Mouse (Mus musculus) forebrain, postnatal 0 days (tissue): Measurements from ENCODE around the gene Hoxa3. TPM values are rescaled to one million over a fixed set of nuclear protein-coding genes. Genes with fewer than 3 reads are reported as not detected.

ENCODE experiments used
- ATAC-seq: fragments of 200-750 bp; cut with Nextera tagmentation; 2 replicates; pipeline ENCODE4 v1.8.0; 2017; ENCODE audit warnings: mild to moderate bottlenecking, moderate library complexity
- DNase-seq: peaks from one replicate; pipeline ENCODE4 v3.0.0-alpha.2; 2015
- H3K27ac ChIP-seq: fragments of 300-500 bp; sonication (generic); 2 replicates; pipeline ENCODE4 v1.5.1; 2014; ENCODE audit warnings: low read depth, mild to moderate bottlenecking, antibody characterized with exemption, low read length, moderate library complexity, mixed read lengths
- H3K27me3 ChIP-seq: fragments of 300-500 bp; sonication (generic); 2 replicates; pipeline ENCODE4 v1.6.1; 2014; ENCODE audit warnings: mild to moderate bottlenecking, low read length, mixed read lengths; ENCODE audit not compliant: insufficient read depth
- H3K36me3 ChIP-seq: fragments of 300-500 bp; sonication (generic); 2 replicates; pipeline ENCODE4 v1.6.1; 2014; ENCODE audit warnings: mild to moderate bottlenecking, moderate library complexity; ENCODE audit not compliant: insufficient read depth
- H3K4me1 ChIP-seq: fragments of 300-500 bp; sonication (generic); 2 replicates; pipeline ENCODE4 v1.6.1; 2014; ENCODE audit warnings: antibody characterized with exemption; ENCODE audit not compliant: insufficient read depth
- H3K4me2 ChIP-seq: fragments of 300-500 bp; sonication (generic); 2 replicates; pipeline ENCODE4 v1.6.1; 2014; ENCODE audit warnings: low read depth, mild to moderate bottlenecking, moderate library complexity
- H3K4me3 ChIP-seq: fragments of 300-500 bp; sonication (generic); 2 replicates; pipeline ENCODE4 v1.5.1; 2014; ENCODE audit warnings: low read depth, low read length, mixed read lengths
- H3K9ac ChIP-seq: fragments of 300-500 bp; sonication (generic); 2 replicates; pipeline ENCODE4 v1.6.1; 2014; ENCODE audit warnings: mild to moderate bottlenecking
- H3K9me3 ChIP-seq: fragments of 300-500 bp; sonication (generic); 2 replicates; pipeline ENCODE4 v1.6.1; 2016; ENCODE audit warnings: low read length
- CTCF ChIP-seq: sonication (generic); IDR thresholded peaks from 2 replicates; pipeline ENCODE4 v1.5.1; 2016; ENCODE audit warnings: antibody characterized with exemption, control low read depth, low read depth
- WGBS: fragments of 180-500 bp; shearing (Covaris S2); extraction: QIAGEN DNeasy Blood & Tissue Kit; methylation state at CpG from one replicate; pipeline ENCODE4 v1.1.7; 2014; 5-methylcytosine and 5-hydroxymethylcytosine counted together
- polyA plus RNA-seq: library from polyadenylated mRNA; unstranded; fragments of >200 nt; fragmentation: Nextera tagmentation; extraction: Ambion mirVana; gene quantifications from 2 replicates; pipeline ENCODE4 v1.2.1, GENCODE M21; 2015
- total RNA-seq: library from RNA; depleted of rRNA; stranded (reverse); fragments of >200 nt; gene quantifications from 2 replicates; pipeline ENCODE4 v1.2.3, GENCODE M21; 2014

The Hoxa3 gene
- total and polyA plus RNA-seq, 2 experiments from 2014 or later = not detected

DNA sequence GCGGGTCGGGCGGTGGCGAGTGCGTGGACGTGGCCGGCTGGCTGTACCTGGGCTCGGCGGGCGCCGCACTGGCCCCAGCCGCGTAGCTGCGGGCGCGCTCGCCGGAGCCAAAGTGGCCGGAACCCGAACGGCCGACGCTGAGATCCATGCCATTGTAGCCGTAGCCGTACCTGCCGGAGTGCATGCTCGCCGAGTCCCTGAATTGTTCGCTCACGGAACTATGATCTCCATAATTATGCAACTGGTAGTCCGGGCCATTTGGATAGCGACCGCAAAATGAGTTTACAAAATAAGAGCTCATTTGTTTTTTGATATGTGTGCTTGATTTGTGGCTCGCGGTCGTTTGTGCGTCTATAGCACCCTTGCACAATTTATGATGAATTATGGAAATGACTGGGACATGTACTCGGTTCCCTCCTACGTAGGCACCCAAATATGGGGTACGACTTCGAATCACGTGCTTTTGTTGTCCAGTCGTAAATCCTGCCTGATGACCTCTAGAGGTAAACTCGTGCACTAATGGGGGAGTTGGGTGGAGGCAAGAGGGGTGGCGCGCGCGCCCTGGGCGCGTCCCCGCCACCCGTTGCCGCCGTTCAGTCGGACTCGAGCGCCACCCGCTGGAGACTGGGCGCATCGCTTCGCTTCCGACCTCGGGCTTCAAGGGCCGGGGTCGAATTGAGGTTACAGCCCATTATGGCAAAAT, 8.9 kb downstream of the Hoxa3 start, which contains the start of gene Hoxa5:
Gene Hoxa5 (minus strand): TSS at position 538 of the 703 bp plus-strand sequence.
- peak within 1 kb of the TSS; percentile 10; the same call in 1 of the 2 replicates for H3K4me2 ChIP-seq
- H3K27me3 ChIP-seq = peaks cover 97% of the 10 kb centered on the region
- no peak within 1 kb of the TSS for H3K9ac ChIP-seq
- no peaks in the 10 kb centered on the region for H3K36me3 ChIP-seq
- H3K9me3 ChIP-seq = no peaks in the 10 kb centered on the region
- peak; percentile 71 for TF ChIP-seq CTCF
- ATAC-seq (no peak), DNase-seq (no peak)
- peak within 1 kb of the TSS; percentile 9; the same call in 1 of the 2 replicates for H3K4me3 ChIP-seq
- H3K27ac ChIP-seq = no peak within 1 kb of the TSS
- under 1% methylated on average over 65 of the region's 65 CpGs for WGBS
- no peaks in the 10 kb centered on the region for H3K4me1 ChIP-seq

DNA sequence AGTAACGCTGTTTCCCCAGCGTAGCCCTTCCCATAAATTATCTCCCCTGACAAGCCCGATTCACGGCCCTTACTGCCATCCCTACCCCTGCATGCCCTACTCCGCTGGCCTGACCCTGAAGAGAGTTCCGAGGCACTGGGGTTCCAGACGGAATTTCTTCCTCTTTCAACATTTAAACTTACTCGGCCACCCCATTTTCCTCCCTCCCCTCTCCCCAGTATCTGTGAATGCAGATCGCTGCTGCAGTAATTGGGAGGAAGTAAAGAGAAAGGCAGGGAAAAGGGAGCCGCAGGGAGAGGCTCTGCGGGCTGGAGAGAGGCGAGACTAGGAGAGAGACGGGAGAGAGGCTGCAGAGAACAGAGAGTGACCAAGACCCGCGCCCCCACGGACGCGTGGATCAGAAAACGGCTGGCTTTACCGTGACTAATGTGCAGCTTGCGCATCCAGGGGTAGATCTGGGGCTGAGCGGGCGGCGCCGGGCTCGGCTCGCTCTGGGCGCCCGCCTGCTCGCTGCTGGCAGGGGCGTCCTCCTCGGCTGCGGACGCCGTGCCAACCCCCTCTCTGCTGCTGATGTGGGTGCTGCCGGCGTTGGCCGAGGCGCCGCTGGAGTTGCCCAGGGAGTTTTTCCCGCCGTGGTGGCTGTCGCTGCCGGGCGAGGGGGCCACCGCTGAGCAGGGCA, 9.6 kb downstream of the Hoxa3 start:
- H3K27ac ChIP-seq = no peak overlapping the region
- H3K4me3 ChIP-seq = no peak overlapping the region
- no peak for TF ChIP-seq CTCF
- H3K9me3 ChIP-seq = no peaks in the 10 kb centered on the region
- WGBS = 1% methylated on average over 44 of the region's 46 CpGs
- DNase-seq (no peak), ATAC-seq (no peak)
- peaks cover 97% of the 10 kb centered on the region for H3K27me3 ChIP-seq
- H3K4me1 ChIP-seq = no peaks in the 10 kb centered on the region
- H3K36me3 ChIP-seq = no peaks in the 10 kb centered on the region
- peak overlapping the region; percentile 10; the same call in 1 of the 2 replicates for H3K4me2 ChIP-seq
- no peak overlapping the region for H3K9ac ChIP-seq

DNA sequence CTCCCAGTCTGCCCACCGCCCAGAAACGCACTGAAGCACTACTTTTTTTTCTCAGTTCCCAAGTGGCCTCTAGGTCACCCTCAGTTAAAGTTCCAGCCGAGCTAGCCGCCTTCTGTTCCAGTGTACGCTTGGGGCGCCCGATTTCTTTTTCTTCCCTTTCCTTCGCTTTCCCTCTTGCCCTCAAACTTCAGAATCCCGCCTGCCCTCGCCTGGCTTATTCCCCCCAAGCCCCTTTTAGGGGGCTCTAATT, 10.1 kb downstream of the Hoxa3 start:
- WGBS = under 1% methylated on average over 10 of the region's 10 CpGs
- no peaks in the 10 kb centered on the region for H3K9me3 ChIP-seq
- H3K36me3 ChIP-seq = no peaks in the 10 kb centered on the region
- TF ChIP-seq CTCF = no peak
- no peaks in the 10 kb centered on the region for H3K4me1 ChIP-seq
- H3K27ac ChIP-seq = no peak overlapping the region
- no peak overlapping the region for H3K9ac ChIP-seq
- H3K27me3 ChIP-seq = peaks cover 97% of the 10 kb centered on the region
- DNase-seq (no peak), ATAC-seq (no peak)
- no peak overlapping the region for H3K4me3 ChIP-seq
- no peak overlapping the region for H3K4me2 ChIP-seq

DNA sequence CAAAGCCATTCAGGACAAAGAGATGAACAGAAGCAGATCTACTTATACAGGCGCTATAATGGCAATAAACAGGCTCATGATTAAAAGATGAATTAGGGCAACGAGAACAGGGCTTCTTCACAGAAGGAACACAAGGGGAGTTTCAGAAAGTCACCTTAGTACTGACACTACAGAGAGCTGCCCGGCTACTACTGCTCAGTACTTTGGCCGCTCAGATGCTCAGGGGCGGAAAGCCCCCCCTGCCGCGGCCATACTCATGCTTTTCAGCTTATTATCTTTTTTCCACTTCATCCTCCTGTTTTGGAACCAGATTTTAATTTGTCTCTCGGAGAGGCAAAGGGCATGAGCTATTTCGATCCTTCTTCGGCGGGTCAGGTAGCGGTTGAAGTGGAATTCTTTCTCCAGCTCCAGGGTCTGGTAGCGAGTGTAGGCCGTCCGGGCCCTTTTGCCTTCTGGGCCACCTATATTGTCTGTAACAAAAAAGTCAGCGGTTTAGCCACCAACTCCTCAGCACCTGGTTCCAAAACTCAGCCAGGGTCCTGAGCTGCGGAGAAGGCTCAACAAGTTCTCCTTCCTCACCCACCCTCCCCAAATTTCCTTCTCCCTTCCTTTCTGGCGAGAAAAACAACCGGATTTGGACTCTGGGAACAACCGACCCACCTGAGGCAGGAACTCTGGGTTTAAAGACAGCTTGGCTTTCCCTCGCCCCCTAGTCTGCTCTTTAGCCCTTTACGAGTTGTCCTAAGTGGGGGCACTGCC, 10.6 kb downstream of the Hoxa3 start:
- 2% methylated on average over 22 of the region's 22 CpGs for WGBS
- no peak overlapping the region for H3K4me2 ChIP-seq
- ATAC-seq (no peak), DNase-seq (no peak)
- no peaks in the 10 kb centered on the region for H3K4me1 ChIP-seq
- TF ChIP-seq CTCF = no peak
- H3K27me3 ChIP-seq = peaks cover 99% of the 10 kb centered on the region
- no peak overlapping the region for H3K27ac ChIP-seq
- H3K9me3 ChIP-seq = no peaks in the 10 kb centered on the region
- H3K4me3 ChIP-seq = no peak overlapping the region
- H3K9ac ChIP-seq = no peak overlapping the region
- H3K36me3 ChIP-seq = no peaks in the 10 kb centered on the region

DNA sequence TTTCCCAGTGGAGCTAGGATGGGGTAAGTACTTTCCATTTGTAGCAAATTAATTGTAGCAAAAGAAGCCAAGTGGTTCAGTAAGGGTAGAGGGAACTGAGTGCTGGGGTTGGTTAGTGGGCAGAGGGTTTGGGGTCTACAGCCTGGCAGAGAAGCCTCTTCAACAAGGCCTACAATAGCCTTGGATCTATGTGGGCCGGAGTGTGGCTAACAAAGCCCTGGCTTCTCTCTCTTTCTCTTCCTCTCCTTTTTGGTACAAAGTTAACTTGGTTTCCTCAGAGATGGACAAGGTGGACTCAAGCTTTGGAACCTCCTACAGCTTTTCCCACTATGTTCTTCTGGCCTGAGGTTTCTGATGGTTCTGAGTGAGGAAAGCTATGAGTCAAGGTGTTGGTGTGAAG, 11.9 kb downstream of the Hoxa3 start:
- H3K27ac ChIP-seq = no peak overlapping the region
- WGBS = 11% methylated on average over 1 of the region's 1 CpGs
- no peak for DNase-seq
- ATAC-seq = no peak
- no peak overlapping the region for H3K9ac ChIP-seq
- no peak for TF ChIP-seq CTCF
- H3K27me3 ChIP-seq = peaks cover 99% of the 10 kb centered on the region
- H3K4me2 ChIP-seq = no peak overlapping the region
- H3K9me3 ChIP-seq = no peaks in the 10 kb centered on the region
- H3K4me3 ChIP-seq = no peak overlapping the region
- no peaks in the 10 kb centered on the region for H3K36me3 ChIP-seq
- no peaks in the 10 kb centered on the region for H3K4me1 ChIP-seq

DNA sequence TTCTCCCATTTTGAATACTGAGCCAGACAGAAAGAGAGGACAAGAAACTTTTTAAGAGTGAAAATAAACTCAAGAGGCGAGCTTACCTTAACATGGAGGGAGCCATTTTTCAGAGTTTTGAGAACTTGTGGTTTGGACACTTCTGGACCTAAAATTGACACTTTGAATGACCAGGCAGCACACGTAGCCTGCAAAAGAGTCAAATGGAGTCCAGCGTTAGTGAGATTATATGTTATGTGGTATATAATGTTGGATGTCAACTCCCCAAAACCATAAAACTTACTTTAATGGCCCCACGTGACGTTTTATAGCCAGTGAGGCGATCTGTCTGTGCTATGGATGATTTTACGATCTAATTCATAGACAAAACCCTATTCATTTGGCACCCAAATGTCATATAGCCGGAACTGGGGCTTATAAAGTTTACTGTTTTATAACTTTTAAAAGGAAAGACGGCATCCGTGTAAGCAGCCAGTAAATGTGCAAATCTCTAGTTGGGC, 12.3 kb downstream of the Hoxa3 start:
- WGBS = 6% methylated on average over 10 of the region's 10 CpGs
- H3K9ac ChIP-seq = no peak overlapping the region
- no peak overlapping the region for H3K27ac ChIP-seq
- TF ChIP-seq CTCF = no peak
- H3K9me3 ChIP-seq = no peaks in the 10 kb centered on the region
- no peaks in the 10 kb centered on the region for H3K36me3 ChIP-seq
- H3K27me3 ChIP-seq = peaks cover 99% of the 10 kb centered on the region
- H3K4me1 ChIP-seq = no peaks in the 10 kb centered on the region
- H3K4me2 ChIP-seq = no peak overlapping the region
- no peak overlapping the region for H3K4me3 ChIP-seq
- ATAC-seq (no peak), DNase-seq (no peak)
